Mouse (Mus musculus): ENCODE measurements around the gene H3f3b.

GRCm38 (mm10) chr11:116071510-116071909 lies 43.7 kb upstream of the H3f3b start:
- TF ChIP-seq CTCF (IDR thresholded peaks at IDR 0.05; ENCODE audit: low read depth), result peak; percentile 55
- TF ChIP-seq EP300 (optimal IDR thresholded peaks at IDR 0.05), result no peak

All from stomach, postnatal 0 days (tissue).